Mouse (Mus musculus) midbrain, embryonic 12.5 days (tissue): ENCODE data around the gene Zfp945. TPM values are rescaled to one million over a fixed set of nuclear protein-coding genes. Genes with fewer than 3 reads are reported as not detected.

ENCODE experiments used
- polyA plus RNA-seq: library from polyadenylated mRNA; unstranded; fragments of >200 nt; fragmentation: Nextera tagmentation; extraction: Ambion mirVana; gene quantifications from 2 replicates; pipeline ENCODE4 v1.2.1, GENCODE M21; 2016

Gene Zfp945
- polyA plus RNA-seq, 1 experiment from 2014 or later, result 27.9 TPM

Other genes with a start within 250 kb of the Zfp945 start
- not detected in 2 replicates for gene Vmn2r113, start 75.8 kb upstream of the Zfp945 start, polyA plus RNA-seq
- not detected in 2 replicates for gene Vmn2r-ps130, start 194.0 kb upstream of the Zfp945 start, polyA plus RNA-seq